ENCODE assay signal across 8 mouse cellular contexts in genomic region chr10:60279290-60279940, GRCm38 (mm10). TPM values are rescaled to one million over a fixed set of nuclear protein-coding genes. Genes with fewer than 3 reads are reported as not detected.
DNase-seq lines count a peak whose midpoint lies in the region; ATAC-seq and TF ChIP-seq lines count a peak whose summit lies in the region.

No protein-coding gene starts in this region.

- 71% methylated on average over 8 of the region's 8 CpGs for WGBS in heart, embryonic 14.5 days
- WGBS in forebrain, embryonic 16.5 days = 70% methylated on average over 8 of the region's 8 CpGs
- WGBS in midbrain, embryonic 11.5 days = 79% methylated on average over 8 of the region's 8 CpGs

- no peaks in the 10 kb centered on the region for H3K27me3 ChIP-seq in heart, embryonic 14.5 days (ENCODE audit: control insufficient read depth, insufficient read depth, low read length)
- no peaks in the 10 kb centered on the region for H3K27me3 ChIP-seq in G1E (ENCODE audit: insufficient read depth, low read length)
- no peaks in the 10 kb centered on the region for H3K27me3 ChIP-seq in forebrain, embryonic 16.5 days (replicated peaks; ENCODE audit: control insufficient read depth, insufficient read depth, low read length)
- H3K27me3 ChIP-seq in midbrain, embryonic 11.5 days (ENCODE audit: control insufficient read depth, insufficient read depth, low read length) = no peaks in the 10 kb centered on the region

- peaks cover 15 to 45% of the 10 kb centered on the region in 2 experiments for H3K4me1 ChIP-seq in heart, embryonic 14.5 days (ENCODE audit: control insufficient read depth in 2 of 2, insufficient read depth in 2 of 2, low read length in 2 of 2)
- peaks cover 45% of the 10 kb centered on the region for H3K4me1 ChIP-seq in G1E (ENCODE audit: insufficient read depth, low read depth, low read length)
- peaks cover 54% of the 10 kb centered on the region for H3K4me1 ChIP-seq in forebrain, embryonic 16.5 days (replicated peaks; ENCODE audit: control insufficient read depth, insufficient read depth, low read length)
- peaks cover 48% of the 10 kb centered on the region for H3K4me1 ChIP-seq in midbrain, embryonic 11.5 days (ENCODE audit: control insufficient read depth, insufficient read depth, low read length)

- no peak for ATAC-seq in heart, embryonic 14.5 days (ENCODE audit: insufficient number of reproducible peaks, insufficient read depth, low FRiP score, low read depth)
- no peak for ATAC-seq in G1E (ENCODE audit: extremely low read depth, insufficient number of reproducible peaks, low FRiP score, poor library complexity, severe bottlenecking)
- no peak for ATAC-seq in forebrain, embryonic 16.5 days
- no peak for ATAC-seq in midbrain, embryonic 11.5 days (ENCODE audit: low FRiP score)
- no peak for ATAC-seq in megakaryocyte-erythroid progenitor cell, adult 5-6 weeks (replicated peaks; ENCODE audit: low FRiP score, low TSS enrichment, poor library complexity, severe bottlenecking)

- peak overlapping the region; percentile 34; the same call in 1 of the 2 replicates for H3K9ac ChIP-seq in heart, embryonic 14.5 days (ENCODE audit: low read length)
- H3K9ac ChIP-seq in forebrain, embryonic 16.5 days (replicated peaks; ENCODE audit: low read depth, low read length) = no peak overlapping the region; the same call in 1 of the 2 replicates
- peak overlapping the region; percentile 12; the same call in 1 of the 2 replicates for H3K9ac ChIP-seq in midbrain, embryonic 11.5 days (ENCODE audit: low read length)

- intact Hi-C loops in heart, postnatal 25 days (cut with DNase I) = no loop called here
- intact Hi-C loops in left cerebral cortex, postnatal 4 days (cut with DNase I) = no loop called here

- H3K4me3 ChIP-seq in heart, embryonic 14.5 days (ENCODE audit: control insufficient read depth in 1 of 2, insufficient read depth in 1 of 2, low read depth in 1 of 2, low read length in 2 of 2) = no peak overlapping the region; a peak in 1 of 4 replicates
- peak overlapping the region; percentile 54; the same call in 1 of the 2 replicates for H3K4me3 ChIP-seq in G1E (ENCODE audit: low read depth, low read length)
- 0 out of 2 replicates have a peak overlapping the region, but pooled peaks have one; percentile 92 for H3K4me3 ChIP-seq in forebrain, embryonic 16.5 days (replicated peaks; ENCODE audit: low read length)
- no peak overlapping the region for H3K4me3 ChIP-seq in midbrain, embryonic 11.5 days (ENCODE audit: low read depth, low read length)

- peak overlapping the region; percentile 80 for H3K4me2 ChIP-seq in heart, embryonic 14.5 days (ENCODE audit: low read length)
- H3K4me2 ChIP-seq in forebrain, embryonic 16.5 days (ENCODE audit: low read length) = peak overlapping the region; percentile 93
- H3K4me2 ChIP-seq in midbrain, embryonic 11.5 days = peak overlapping the region; percentile 95

- DNase-seq in heart, postnatal 25 days (ENCODE audit: low spot score) = no peak
- no peak for DNase-seq in G1E (ENCODE audit: low spot score)
- no peak for DNase-seq in midbrain, embryonic 11.5 days (ENCODE audit: low spot score, missing footprints)
- DNase-seq in left cerebral cortex, postnatal 4 days = no peak
- no peak for DNase-seq in kidney, postnatal 25 days

- H3K9me3 ChIP-seq in heart, embryonic 14.5 days (ENCODE audit: control insufficient read depth, low read length) = no peaks in the 10 kb centered on the region
- H3K9me3 ChIP-seq in G1E (replicated peaks) = no peaks in the 10 kb centered on the region
- no peaks in the 10 kb centered on the region for H3K9me3 ChIP-seq in forebrain, embryonic 16.5 days (ENCODE audit: control insufficient read depth, low read length)
- no peaks in the 10 kb centered on the region for H3K9me3 ChIP-seq in midbrain, embryonic 11.5 days (ENCODE audit: control insufficient read depth, low read length)

- TF ChIP-seq CTCF in G1E (IDR thresholded peaks at IDR 0.05; ENCODE audit: low read depth, low read length) = no peak

- H3K36me3 ChIP-seq in heart, embryonic 14.5 days (ENCODE audit: control insufficient read depth, insufficient read depth, low read length) = 0 out of 2 replicates have a peak, but pooled peaks cover 6% of the 10 kb centered on the region
- peaks cover 33% of the 10 kb centered on the region for H3K36me3 ChIP-seq in G1E (replicated peaks)
- no peaks in the 10 kb centered on the region; the same call in 1 of the 2 replicates for H3K36me3 ChIP-seq in forebrain, embryonic 16.5 days (ENCODE audit: control insufficient read depth, insufficient read depth)
- H3K36me3 ChIP-seq in midbrain, embryonic 11.5 days (ENCODE audit: control insufficient read depth, insufficient read depth, low read length) = no peaks in the 10 kb centered on the region

- no peak overlapping the region for H3K27ac ChIP-seq in heart, embryonic 14.5 days (replicated peaks in 1 of 2; ENCODE audit: control insufficient read depth in 1 of 2, insufficient read depth in 1 of 2, low read depth in 2 of 2, low read length in 2 of 2)
- H3K27ac ChIP-seq in forebrain, embryonic 16.5 days (ENCODE audit: low read length) = no peak overlapping the region
- no peak overlapping the region for H3K27ac ChIP-seq in midbrain, embryonic 11.5 days (ENCODE audit: low read depth, low read length)

RNA-seq across cellular contexts. Expression of gene Psap, which starts 2.0 kb away (rescaled TPM):
- 88.7 and 98.1 TPM in 2 replicates for polyA plus RNA-seq in heart, embryonic 14.5 days (2014; fragmentation: Nextera tagmentation; extraction: Ambion mirVana)
- 1,000 to 10,000 TPM in 1 of 2 experiments, 100 to 1,000 TPM in 1; 984 to 1,036 TPM for total RNA-seq in heart, postnatal 25 days (2021)
- total RNA-seq in G1E (2014; fragmentation: Nextera tagmentation) (55.7 and 74.8 TPM in 2 replicates), G1E (2017) (100 and 103 TPM in 2 replicates)
- 32.9 and 35.8 TPM in 2 replicates for polyA plus RNA-seq in G1E (2012)
- polyA plus RNA-seq in forebrain, embryonic 16.5 days (2015; fragmentation: Nextera tagmentation; extraction: Ambion mirVana) = 165 and 223 TPM in 2 replicates
- 77.3 and 83.9 TPM in 2 replicates for polyA plus RNA-seq in midbrain, embryonic 11.5 days (2014; fragmentation: Nextera tagmentation; extraction: Ambion mirVana)
- total RNA-seq in left cerebral cortex, postnatal 4 days (2021) = 100 to 1,000 TPM; 700 to 775 TPM
- 82.8 and 89.3 TPM in 2 replicates for total RNA-seq in megakaryocyte-erythroid progenitor cell, adult 5-6 weeks (2014; fragmentation: Nextera tagmentation)
- 84.3 and 86.1 TPM in 2 replicates for total RNA-seq in megakaryocyte-erythroid progenitor cell, adult 5-6 weeks (2017)

Comparison
In these comparisons a context has a peak if more than half of its experiments do, and no peak if none do; other contexts are left out.
1. H3K4me3 ChIP-seq: peak in G1E (single experiment) and forebrain, embryonic 16.5 days (single experiment); none in heart, embryonic 14.5 days (0 of 2) and midbrain, embryonic 11.5 days (single experiment).
2. RNA of gene Psap, which starts 2.0 kb away (total RNA-seq): 984 to 1,036 TPM in heart, postnatal 25 days and 700 to 775 TPM in left cerebral cortex, postnatal 4 days; 55.7 to 103 TPM in G1E and 82.8 to 89.3 TPM in megakaryocyte-erythroid progenitor cell, adult 5-6 weeks; every median in the first group is over 4 times any median in the second.
3. Peak in every context shown above with its lines, with median percentiles within 50 percentile points of each other: H3K4me2 ChIP-seq.